Mouse (Mus musculus): ENCODE results near the gene Eef1akmt2.

Gene Eef1akmt2

DNA sequence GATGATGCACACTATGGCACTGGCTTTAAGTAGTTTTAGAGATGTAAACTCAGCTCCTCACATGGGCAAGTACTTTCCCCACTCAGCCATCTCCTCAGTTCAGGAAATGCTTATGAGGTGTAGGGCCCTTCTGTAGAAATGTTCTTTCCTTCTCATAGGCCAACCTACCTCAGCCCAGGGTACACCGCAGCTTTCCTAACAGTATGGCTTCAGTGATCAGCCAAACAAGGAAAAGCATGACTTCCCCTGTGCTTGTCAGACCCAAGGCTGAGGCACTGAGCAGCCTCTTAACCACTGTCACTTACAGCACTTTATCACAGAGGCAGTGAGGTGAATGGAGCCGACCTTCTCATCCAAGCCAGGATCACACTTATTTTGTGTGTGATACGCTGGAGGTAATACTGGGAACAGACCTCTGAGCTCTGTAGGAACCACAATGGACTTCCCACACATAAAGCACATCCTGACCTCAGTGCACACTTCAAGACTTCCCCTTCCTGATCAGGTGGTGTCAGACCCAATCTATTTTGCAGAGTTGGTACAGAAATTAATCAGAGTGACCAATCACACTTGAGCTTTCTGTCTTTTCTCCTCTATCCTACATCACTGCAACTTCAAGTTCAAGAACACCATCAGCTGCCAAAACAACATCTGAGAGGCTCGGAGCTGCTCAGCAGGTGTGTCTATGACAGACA, 64.8 kb downstream of the Eef1akmt2 start:
- no peak for DNase-seq (ENCODE audit: low spot score in 2 of 2)

DNA sequence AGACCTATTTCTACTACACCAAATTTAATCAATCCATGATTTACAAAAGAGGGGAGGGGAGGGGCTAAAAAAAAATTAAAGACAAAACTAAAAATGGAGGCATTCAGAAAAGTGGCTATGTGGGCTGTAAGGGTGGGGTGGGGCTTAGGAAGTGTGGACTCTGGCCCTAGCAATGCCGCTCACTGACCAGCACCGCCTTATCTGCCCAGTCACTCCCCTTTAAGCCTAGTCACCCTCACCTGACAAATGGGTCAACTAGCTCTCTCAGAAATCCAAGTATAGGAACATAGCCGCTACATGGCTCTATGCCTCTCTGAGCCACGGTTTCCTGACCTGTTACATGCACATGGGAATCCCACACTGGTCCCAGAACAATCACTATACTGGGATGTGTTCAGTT, 65.5 kb downstream of the Eef1akmt2 start:
- DNase-seq (ENCODE audit: low spot score in 2 of 2): no peak

DNA sequence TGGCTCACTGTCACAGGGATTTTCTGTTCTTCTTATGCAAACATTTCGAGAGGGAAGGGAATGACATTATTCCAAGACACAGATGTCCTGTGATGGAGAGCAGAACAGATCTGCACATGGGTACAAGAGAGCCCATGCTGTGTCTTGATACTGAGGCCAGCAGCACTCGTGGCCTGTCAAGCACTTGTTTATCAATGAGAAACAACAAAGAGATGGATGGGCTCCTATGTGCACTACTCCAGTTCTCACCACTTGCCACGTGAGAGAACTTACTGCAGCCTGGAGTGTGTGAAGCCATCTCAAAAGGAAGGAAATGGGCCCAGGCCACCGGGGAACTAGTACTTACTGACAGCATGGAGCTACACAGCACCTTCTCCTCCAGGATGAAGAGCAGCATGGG, 66.0 kb downstream of the Eef1akmt2 start:
- DNase-seq (ENCODE audit: low spot score in 2 of 2): no peak

DNA sequence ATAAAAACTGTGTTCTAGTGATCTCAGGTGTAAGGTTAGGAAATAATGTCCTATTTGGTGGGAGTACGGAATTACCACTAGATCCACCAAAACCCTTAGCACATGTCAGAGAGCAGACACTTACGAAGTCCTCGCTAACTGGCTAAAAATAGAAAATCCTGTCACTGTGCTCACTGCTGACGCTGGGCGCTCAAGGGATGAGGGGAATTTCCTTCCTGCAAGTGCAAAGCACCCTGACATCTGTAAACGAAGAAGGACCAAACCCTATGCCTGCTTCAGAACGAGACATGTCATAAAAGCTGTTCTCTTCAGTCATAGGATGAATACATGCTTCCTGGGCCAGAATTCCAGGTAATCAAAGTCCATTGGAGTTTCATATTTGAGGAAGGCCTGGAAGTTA, 66.5 kb downstream of the Eef1akmt2 start:
- DNase-seq (ENCODE audit: low spot score in 2 of 2): no peak

DNA sequence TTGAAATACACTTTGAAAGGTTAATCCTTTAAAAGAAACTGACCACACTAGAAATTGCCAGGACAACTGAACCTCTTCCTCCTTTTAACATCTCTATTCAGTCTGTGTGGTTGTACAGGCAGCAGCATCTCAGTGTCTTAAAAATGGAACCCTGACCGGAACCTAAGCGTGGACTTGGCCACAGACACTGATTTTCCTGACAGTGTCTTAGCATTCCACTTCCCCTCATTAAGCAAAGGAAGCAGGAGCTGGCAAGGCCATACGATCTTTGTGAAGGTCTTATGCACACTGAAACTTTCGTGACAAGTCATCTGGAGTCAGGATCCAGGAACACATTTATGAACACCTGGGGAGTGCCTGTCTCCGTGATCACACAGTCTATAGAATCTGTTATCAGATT, 68.4 kb downstream of the Eef1akmt2 start:
- DNase-seq (ENCODE audit: low spot score in 2 of 2): no peak

DNA sequence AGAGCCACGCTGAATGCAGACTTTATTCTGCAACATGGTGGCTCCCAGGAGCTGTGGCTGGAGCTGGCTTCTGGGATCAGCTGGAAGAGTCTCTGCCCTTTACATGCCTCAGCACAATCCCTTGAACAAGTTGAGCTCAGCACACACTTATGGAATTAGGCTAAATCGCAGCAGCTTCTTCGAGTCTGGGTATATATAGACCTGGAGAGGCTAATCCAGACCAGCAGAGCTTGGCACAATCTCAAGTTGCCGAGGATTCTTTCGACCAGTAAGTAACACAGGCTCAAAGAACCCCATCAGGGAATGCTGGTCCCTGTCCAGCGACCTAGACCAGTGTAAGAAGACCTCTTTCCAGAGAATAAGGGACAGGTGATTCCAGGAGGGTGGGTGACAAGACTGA, 70.6 kb downstream of the Eef1akmt2 start:
- DNase-seq (ENCODE audit: low spot score in 2 of 2): no peak

DNA sequence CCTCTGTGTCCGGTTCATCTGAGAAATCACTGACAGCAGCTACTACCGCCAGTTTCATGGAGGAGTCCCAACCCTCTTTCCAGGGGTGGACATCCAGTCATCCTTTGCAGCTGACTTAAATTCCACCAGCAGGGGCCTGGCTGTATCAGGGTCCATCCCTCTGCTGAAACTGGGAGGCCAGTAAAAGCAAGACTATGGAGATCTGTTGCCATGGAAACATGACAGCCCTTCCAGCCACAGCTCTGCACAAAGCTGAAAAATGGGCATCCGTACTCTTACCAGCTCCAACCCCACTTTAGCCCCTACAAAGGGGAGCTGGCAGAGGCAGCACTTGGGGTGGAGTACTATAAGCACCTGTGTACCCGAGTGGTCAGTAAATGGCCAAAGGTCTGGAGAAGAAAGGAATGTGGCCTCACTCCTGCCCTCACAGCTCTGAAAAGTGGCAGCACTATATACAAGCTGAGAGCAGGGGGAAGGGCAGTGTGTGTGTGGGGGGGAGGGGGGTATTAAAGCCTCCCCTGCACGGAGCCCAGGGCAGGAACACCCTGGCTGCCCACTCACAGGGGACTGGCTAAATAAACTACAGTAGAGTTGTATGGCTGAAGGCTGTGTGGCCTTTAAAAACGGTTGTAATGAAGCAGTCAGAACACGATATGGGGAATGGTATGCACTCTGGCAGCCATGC, 71.2 kb downstream of the Eef1akmt2 start:
- DNase-seq (ENCODE audit: low spot score in 2 of 2): no peak

DNA sequence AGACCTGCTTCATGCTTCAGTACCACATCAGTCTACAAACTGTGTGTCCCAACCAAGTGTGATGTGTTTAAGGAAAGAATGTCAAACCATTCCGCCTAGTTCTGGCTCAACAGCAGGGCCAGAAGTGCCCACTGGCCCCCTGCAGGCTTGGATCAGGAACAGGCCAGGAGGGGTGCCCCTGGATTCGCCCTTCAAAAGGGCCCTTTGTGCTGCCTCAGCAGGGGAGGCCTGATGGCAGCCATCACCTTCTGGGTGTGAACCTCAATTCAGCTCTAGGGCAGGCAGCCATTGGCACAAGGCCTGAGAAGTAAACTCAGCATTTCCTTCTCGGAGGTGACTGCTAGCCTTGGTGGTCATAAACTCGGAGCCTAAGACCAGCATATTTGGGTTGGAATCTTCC, 71.9 kb downstream of the Eef1akmt2 start:
- DNase-seq (ENCODE audit: low spot score in 2 of 2): no peak

DNA sequence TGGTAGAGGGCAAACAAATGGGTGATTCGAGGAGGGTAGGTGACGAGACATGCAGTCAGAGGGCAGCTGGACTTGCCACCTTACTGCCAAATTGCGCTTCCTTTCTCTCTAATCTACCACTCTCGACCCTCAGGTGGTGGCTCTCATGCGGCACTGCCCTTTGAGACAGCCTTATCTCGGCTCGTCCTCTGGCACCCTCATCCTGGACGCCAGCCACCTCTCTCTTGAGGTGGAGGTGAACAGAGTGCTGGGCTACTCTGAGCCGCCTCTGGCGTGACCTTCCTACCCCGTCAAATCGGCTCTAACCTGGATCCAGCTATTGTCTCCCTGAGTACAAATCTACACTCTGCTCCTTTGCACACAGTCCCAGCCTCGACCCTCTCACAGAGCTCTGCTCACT, 73.8 kb downstream of the Eef1akmt2 start:
- DNase-seq (ENCODE audit: low spot score in 2 of 2): no peak

DNA sequence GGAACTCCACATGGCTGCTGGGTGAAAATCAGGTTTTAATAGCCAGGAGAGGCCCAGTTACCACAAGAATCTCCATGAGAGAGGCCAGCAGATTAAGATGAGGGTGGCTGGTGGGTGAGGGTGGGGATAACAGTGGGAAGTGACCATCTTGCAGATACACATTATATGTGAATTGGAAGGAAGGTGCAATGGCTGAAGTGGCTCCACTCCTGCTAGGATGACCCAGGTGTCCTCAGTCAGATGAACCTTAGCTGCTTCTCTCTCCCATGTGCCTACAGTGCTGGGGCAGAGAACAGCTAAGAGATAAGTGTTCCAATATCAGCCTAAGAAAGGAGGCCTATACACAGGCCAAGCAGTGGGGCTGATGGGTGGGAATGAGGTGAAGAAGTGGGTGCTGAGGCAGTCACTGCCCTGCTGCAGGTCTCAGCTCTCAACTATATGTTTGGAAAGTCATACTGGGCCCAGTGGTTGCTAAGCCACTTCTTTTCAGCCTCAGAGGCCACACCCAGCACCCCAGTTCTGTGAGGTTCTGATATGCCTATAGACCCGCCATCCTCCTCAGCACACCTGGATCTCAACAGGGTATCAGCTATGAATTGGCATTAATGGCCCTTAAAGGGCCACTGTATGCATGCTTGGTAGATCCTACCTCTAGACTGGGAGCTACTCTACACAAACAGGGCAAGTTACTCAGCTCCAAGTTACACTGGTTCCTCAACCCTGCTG, 74.6 kb downstream of the Eef1akmt2 start:
- no peak for DNase-seq (ENCODE audit: low spot score in 2 of 2)
